Mouse (Mus musculus) adrenal gland, postnatal 4 days (tissue): ENCODE data around the gene Gm13285. TPM values are rescaled to one million over a fixed set of nuclear protein-coding genes. Genes with fewer than 3 reads are reported as not detected.
A peak's percentile ranks its signal among the peaks of the same experiment; 100 is the strongest.
"Not testable (repeated sequence)": the region's sequence is repeated elsewhere in the genome, so short reads cannot be mapped to it uniquely, and the experiment has no call there.

Source experiments
- DNase-seq, 2 experiments: peaks; one replicate each; pipeline ENCODE4 v3.0.0; 2021 to 2022; ENCODE audit warnings: low spot score in 2 of 2, mixed read lengths in 2 of 2
- long read RNA-seq, 2 experiments: library from polyadenylated mRNA; stranded (forward); transcript quantifications; one replicate each; pipeline ENCODE4 v2.0.0; 2021
- total RNA-seq, 2 experiments: library from RNA; stranded (reverse); gene quantifications; 2 replicates each; pipeline ENCODE4 v1.2.3; 2021

The Gm13285 gene
- total RNA-seq, result under 1 TPM in 1 of 2 experiments, not detected in 1; 0.50 TPM
- long read RNA-seq, experiment 1, result 0 reads
- long read RNA-seq, experiment 2, result 0 reads

GRCm38 (mm10) chr4:88799365-88799764 lies at the start of gene Gm13285:
Gm13285 (plus strand) TSS chr4:88799665.
- DNase-seq, result not testable (repeated sequence)

GRCm38 (mm10) chr4:88749926-88750325 lies 49.5 kb upstream of the Gm13285 start:
- no peak for DNase-seq

- peak; percentile 59 to 71 for DNase-seq
These were observed 44.6 kb upstream of the Gm13285 start, which contains the start of gene Gm13271 for GRCm38 (mm10) chr4:88754818-88755340. Gm13271 (plus strand) TSS chr4:88754868.

- DNase-seq, result not testable (repeated sequence)
These were observed 42.6 kb upstream of the Gm13285 start for GRCm38 (mm10) chr4:88756581-88757513.

GRCm38 (mm10) chr4:88757628-88758031 lies 41.8 kb upstream of the Gm13285 start:
- peak; percentile 73 to 82 for DNase-seq

GRCm38 (mm10) chr4:88758751-88759150 lies 40.7 kb upstream of the Gm13285 start:
- DNase-seq, result not testable (repeated sequence)

GRCm38 (mm10) chr4:88759610-88760268 lies 39.7 kb upstream of the Gm13285 start, which contains the start of gene Gm13283:
Gm13283 (plus strand) TSS chr4:88760119.
- peak in 1 of 2 experiments; percentile 22 for DNase-seq

- DNase-seq, result peak in 1 of 2 experiments; percentile 34
These were observed 39.0 kb upstream of the Gm13285 start for GRCm38 (mm10) chr4:88760431-88760830.

GRCm38 (mm10) chr4:88761776-88762175 lies 37.7 kb upstream of the Gm13285 start:
- peak; percentile 62 to 76 for DNase-seq

GRCm38 (mm10) chr4:88762341-88762740 lies 37.1 kb upstream of the Gm13285 start:
- peak in 1 of 2 experiments; percentile 16 for DNase-seq

GRCm38 (mm10) chr4:88763384-88764018 lies 36.0 kb upstream of the Gm13285 start:
- peak in 1 of 2 experiments; percentile 18 for DNase-seq

GRCm38 (mm10) chr4:88773534-88773933 lies 25.9 kb upstream of the Gm13285 start, which contains the start of gene Gm13290:
Gm13290 (plus strand) TSS chr4:88773834.
- not testable (repeated sequence) for DNase-seq

GRCm38 (mm10) chr4:88776622-88777021 lies 22.8 kb upstream of the Gm13285 start, which contains the start of gene Gm13289:
Gm13289 (plus strand) TSS chr4:88776922.
- DNase-seq, result not testable (repeated sequence)

GRCm38 (mm10) chr4:88779550-88779949 lies 19.9 kb upstream of the Gm13285 start, which contains the start of gene Gm13272:
Gm13272 (plus strand) TSS chr4:88779850.
- DNase-seq, result not testable (repeated sequence)

- not testable (repeated sequence) for DNase-seq
These were observed 19.1 kb upstream of the Gm13285 start for GRCm38 (mm10) chr4:88780320-88780719.

- DNase-seq, result not testable (repeated sequence)
These were observed 17.6 kb upstream of the Gm13285 start, which contains the start of gene Ifnz for GRCm38 (mm10) chr4:88781831-88782230. Ifnz (plus strand) TSS chr4:88782131.

- DNase-seq, result not testable (repeated sequence)
These were observed 17.1 kb upstream of the Gm13285 start for GRCm38 (mm10) chr4:88782335-88782734.

- DNase-seq, result not testable (repeated sequence)
These were observed 14.1 kb upstream of the Gm13285 start, which contains the start of gene Gm13276 for GRCm38 (mm10) chr4:88785409-88785808. Gm13276 (plus strand) TSS chr4:88785709.

- DNase-seq, result peak; percentile 14 to 16
These were observed 11.1 kb upstream of the Gm13285 start, which contains the start of gene Gm13277 for GRCm38 (mm10) chr4:88788402-88788801. Gm13277 (plus strand) TSS chr4:88788632.

- not testable (repeated sequence) for DNase-seq
These were observed 8.2 kb upstream of the Gm13285 start, which contains the start of gene Gm13278 for GRCm38 (mm10) chr4:88791250-88791649. Gm13278 (plus strand) TSS chr4:88791550.
